Mouse (Mus musculus) embryo, embryonic 11.5 days (tissue): Measurements from ENCODE around the gene Pla2g2c.
A peak's percentile ranks its signal among the peaks of the same experiment; 100 is the strongest.

Experiments
- DNase-seq: peaks from one replicate; pipeline ENCODE4 v3.0.0-alpha.2; 2012; ENCODE audit warnings: low read depth, low spot score

Gene Pla2g2c

DNA sequence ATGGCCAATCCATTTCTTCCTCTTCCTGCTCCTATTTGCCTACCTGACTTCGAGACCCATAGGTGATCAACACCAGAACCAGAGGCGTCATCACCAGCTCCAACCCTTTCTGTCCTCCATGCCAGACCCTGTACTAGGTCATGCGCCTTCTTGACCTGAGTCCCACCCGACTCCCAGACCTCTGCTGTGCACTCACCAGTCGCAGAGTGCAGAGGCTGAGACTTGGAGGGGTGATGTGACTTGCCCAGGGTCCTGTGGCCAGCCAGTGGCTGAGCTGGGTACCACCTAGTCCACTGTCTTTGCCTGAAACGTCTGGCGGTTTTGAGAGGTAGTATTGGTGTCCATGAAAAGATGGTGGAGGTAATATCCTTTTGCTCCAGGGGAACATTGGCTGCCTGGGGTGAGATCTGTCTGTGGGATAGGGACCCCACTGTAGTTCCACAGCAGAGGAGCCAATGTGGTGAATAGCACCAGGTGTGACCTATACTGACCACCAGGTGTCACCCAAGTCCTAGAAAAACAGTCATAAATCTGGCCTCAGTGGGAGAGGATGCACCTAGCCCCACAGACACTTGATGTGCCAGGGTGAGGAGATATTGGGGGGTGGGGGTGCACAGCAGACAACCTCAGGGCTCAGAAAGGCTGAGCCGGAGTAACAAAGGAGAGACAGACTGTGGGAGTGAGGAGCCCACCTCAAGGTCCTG lies 23.9 kb downstream of the Pla2g2c start:
- no peak for DNase-seq

DNA sequence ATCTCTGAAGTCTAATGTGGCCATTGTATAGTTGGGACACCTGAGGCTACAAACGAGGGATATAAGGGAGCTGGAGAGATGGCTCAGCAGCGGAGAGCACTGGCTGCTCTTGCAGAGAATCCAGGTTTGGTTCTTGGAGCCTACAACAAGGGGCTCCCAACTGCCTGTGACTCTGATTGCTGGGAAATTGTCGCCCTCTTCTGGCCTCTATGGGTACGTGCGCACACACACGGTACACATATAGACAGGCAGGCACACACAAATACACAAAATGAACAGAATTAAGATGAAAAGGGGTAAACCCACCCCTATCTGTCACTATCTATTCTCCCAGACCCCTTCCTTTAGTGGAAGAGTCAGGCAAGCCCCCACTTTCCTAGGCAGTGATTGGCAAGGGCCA lies 28.0 kb downstream of the Pla2g2c start:
- no peak for DNase-seq

DNA sequence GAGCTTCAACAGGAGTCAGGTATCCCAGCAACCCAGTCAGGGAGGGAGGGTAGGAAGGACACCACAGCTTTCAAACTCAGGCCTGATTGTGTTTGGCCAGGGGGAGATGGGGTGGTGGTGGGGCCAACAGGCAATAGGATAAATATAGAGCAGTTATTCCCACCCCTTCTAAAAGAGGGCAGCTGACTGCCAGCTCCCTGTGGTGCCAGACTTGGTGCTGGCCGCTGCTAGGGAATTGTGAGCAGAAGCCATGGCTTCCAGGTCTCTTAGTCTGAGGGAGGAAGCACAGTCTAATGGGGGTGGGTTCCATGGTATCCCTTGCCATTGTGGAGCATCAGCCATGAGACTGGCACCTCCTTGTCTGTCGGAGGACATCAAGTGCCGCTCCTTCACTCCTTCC lies 29.0 kb downstream of the Pla2g2c start:
- no peak for DNase-seq

DNA sequence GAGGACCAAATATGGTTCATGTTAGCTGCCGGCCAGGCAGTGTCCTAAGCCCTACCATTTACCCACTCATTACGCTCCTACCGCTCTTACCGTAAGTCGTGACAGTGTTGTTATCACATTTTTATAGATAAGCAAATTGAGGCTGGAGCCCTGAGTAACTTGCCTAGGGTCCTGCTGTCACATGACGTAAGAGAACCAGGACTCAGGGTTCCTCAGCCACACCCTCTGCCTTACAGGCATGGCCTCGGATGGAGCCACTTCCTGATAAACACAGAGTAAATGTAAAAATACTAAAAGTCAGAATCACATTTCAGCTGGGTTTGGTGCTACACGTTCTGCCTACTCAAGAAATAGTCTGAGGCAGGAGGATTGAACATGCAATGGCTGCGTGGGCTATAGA lies 29.8 kb downstream of the Pla2g2c start:
- no peak for DNase-seq

DNA sequence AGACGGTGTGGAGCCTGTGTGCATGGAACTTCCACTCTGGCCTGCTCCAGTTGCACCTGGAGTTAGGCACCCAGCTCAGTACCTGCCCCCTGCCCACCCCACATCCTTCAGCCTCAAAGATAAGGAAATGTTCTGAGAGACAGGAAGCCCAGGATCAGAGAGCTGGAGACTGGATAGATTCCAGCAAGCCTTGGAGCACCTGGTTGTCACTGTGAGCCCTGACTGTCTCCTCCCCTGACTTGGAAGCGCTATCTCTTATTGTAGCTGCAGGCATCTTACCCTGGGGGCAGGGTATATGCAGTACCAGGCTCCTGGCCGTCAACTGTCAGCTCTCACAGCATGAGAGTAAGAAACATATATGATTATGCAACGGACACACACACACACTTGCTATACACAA lies 30.8 kb downstream of the Pla2g2c start:
- no peak for DNase-seq

DNA sequence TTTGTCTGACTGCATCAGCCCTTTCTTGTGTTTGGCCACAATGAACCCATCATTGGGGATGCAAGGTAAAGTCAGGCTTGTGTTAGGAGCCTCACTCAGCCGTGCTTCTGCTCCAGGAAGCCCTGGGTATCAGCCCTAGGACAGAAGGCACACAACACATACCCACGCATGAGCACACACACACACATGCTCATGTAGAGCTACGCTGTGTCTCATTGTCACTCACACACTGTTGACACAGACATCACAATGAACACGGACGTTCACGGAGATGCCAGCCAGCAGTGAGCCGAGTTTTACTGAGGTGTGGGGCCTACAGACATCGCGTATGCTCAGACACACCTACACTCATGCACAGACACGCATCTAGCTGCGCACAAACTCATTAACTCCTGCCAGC lies 31.4 kb downstream of the Pla2g2c start:
- no peak for DNase-seq

DNA sequence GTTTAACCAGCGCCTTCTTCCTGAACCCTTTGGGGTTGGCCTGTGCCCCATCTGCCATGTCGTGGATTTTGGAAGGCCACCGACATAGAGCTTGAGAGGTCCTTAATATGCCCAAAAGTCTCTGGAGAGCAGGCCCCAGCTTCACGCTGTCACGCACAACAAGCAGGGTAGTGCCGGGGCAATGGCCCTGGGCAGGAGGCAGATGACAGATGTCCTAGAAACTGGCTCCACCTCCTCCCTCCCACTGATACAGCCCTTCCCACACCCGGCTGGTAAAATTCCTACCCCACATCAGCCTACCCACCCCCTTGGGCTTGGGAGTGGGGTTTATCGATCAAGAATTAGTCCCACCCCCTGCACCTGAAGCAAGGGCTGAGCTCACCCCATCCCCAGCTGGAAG lies 32.8 kb downstream of the Pla2g2c start, which contains the start of gene Pla2g2f:
TSS of gene Pla2g2f (minus strand) at position 211 of the 400 bp plus-strand sequence.
- DNase-seq = no peak

DNA sequence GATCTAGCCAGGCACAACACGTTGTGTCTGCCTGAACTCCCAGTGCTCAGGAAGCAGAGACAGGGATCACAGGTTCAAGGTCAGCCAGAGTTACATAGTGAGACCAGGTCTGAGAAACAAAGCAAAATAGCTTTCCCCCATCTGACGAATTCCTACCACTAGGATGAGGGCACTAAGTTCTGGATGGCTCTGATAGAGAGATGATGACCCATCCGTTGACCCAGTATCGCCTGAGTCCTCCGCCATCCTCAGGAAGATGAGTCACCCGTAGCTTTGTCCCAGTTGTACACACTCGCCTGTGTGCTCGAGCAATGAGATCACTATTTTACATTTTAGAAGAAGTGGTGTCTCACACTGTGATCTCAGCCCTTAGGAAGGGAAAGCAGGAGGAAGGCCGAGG lies 37.7 kb downstream of the Pla2g2c start:
- DNase-seq = no peak

- DNase-seq = no peak
Observed at GRCm38 (mm10) chr4:138771970-138772369, 47.4 kb downstream of the Pla2g2c start.

GRCm38 (mm10) chr4:138772386-138772785 lies 47.8 kb downstream of the Pla2g2c start:
- no peak for DNase-seq

GRCm38 (mm10) chr4:138775435-138775834 lies 50.8 kb downstream of the Pla2g2c start, which contains the start of gene Pla2g2d:
TSS of gene Pla2g2d (plus strand) at chr4:138775735.
- no peak for DNase-seq

DNA sequence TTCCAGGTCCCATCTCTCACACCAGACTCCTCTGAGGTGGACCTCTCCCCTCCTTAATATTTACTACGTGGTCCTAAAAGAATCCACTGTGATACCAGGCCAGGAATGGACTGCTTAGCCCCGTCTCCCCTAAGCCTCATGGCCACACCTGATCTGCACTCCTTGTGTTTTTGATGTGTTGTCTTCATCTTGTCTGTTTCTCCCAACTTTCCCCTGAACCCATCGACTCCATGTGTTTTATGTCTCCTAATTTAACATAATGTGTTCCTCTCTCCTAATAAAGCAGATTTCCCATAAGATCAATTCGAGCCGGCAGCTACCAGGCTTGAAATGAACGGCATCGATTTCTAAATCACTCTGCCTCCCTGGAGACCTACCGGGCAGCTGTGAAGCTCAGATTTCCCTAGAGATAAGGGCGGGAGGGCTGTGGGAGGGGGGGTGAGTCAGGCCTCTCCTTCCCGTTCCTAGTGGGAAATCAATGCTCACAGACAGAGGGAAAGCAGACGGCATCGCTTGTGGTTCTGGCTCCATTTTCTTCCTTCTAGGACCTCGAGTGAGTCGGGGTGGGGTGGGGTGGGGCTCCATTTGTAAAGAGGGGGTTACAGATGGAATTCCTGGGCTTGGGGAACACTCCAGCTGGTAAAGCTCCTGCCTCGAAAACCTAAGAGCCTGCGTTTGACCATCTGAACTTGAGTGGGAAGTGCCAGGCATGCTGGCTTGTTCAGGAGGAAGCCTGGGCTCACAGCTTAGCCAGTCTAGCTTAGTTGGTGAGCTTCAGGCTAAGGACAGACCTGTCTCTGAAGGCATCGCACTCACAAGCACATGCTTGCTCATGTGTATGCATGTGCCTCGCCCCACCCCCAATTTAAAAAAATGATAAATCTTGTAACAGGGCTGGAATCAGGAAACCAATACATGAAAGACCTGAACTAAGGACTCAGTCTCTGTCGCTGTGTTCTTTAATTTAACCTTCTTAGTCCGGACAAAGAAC lies 53.1 kb downstream of the Pla2g2c start:
- DNase-seq = peak; percentile 13

DNA sequence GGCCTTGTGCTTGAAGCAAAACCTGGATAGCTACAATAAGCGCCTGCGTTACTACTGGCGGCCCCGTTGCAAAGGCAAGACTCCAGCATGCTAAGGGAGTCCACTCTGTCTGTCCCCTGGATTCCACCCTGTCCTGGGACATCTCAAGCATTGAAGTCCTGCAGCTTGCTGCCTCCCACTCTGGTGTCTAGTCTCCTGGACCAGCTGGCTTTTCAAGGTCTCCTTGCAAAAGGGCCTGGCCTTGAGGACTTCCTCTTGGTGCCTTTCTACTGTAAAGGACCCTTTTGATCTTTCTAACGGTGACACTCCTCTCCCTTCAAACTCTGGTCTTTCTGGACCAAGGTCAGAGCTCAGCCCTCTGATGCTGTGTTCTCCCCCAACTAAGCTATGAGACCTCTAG lies 55.7 kb downstream of the Pla2g2c start:
- DNase-seq = no peak

DNA sequence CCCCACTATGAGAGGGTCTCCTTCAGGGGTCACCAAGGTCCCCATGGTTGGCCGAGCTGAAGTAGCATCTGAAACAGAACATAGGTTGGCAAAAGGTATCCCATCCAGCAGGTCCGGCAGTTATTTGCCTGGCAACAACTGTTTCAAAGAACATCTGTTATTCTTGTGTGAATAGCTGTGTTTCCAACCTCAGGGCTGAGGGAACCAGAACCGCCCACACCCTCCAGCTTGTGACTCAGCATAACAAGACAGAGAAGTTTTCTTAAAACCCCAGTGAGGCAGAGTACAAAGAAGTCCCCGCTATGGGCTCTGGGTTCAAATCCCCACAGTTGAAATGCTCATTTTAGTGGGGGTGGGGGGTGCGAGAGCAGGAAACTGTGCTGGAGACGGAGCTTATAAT lies 57.5 kb downstream of the Pla2g2c start:
- DNase-seq = no peak

- peak; percentile 8 for DNase-seq
Observed at GRCm38 (mm10) chr4:138785721-138786120, 61.1 kb downstream of the Pla2g2c start.

DNA sequence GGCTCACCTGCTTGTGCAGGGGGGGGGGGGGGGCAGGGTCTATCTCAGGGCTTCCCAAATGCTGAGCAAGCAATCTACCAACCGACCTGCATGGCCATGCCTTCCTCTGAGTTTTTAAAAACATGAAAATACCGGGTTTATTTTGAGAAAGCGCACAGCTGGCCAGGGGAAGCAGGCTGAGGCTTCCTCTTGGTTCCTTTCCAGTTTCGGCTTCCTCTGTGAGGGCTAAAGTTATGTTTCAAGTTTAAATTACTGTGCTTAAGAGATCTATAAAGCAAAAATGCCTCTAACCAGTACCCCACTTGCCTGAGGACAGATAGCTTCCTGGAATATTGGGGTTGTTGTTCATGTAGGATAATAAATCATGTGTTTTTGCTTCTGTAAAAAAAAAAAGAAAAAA lies 61.5 kb downstream of the Pla2g2c start:
- no peak for DNase-seq

GRCm38 (mm10) chr4:138788381-138788780 lies 63.8 kb downstream of the Pla2g2c start:
- no peak for DNase-seq

- DNase-seq = no peak
Observed at GRCm38 (mm10) chr4:138791452-138791851, 66.9 kb downstream of the Pla2g2c start.

DNA sequence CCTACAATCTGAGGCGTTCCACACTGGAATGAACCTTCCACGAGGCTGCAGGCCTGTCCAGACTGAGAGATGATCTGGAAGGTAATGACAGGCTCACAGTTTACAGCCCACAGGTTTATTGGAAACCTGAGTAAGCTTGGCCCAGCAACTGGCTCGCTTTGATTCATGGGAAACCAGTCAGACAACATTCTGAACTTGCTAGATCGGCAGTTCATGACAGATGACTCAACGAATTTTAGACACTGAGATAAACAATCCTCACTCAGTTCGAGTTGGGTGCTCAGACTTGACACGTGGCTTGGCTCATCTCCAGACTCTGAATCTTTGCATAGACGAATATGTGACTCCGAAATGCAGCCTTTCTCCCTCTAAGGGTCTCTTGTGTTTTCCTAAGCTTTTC lies 68.0 kb downstream of the Pla2g2c start:
- no peak for DNase-seq

DNA sequence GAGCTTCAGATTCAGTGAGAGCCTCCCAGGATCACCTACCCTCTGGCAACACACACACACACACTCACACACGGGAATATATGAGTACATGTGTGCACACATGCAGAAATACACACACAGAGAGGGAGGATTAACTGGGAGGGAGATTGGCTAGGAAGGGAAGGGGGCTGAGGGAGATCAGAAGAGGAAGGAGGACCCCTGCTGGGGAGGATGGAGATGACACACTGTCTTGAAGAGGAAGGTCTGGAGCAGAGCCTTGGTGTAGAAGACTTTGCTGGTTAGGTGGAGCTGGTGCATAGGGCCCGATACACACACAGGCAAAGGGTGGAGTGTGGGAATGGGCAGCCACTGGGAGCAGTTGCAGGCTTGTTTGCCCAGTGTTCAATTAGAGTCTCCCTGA lies 68.7 kb downstream of the Pla2g2c start:
- DNase-seq = peak; percentile 13

DNA sequence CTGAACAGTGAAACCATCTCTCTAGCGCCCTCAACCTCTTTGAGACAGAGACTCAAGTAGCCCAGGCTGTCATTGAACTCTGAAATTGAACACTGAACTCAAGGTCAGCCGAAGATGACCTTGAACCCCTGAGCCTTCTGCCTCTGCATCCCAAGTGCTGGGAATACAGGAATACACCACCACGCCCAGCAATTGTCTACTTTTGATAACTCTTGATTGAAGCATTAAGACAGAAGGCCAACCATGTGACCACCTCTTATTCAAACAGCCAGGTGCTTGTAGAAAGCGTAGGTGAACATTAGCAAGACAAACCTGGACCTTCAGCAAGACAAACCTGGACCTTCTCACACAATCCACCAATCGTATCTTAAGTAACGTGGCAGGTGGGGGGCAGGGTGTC lies 69.8 kb downstream of the Pla2g2c start:
- no peak for DNase-seq
